Mouse (Mus musculus) limb, embryonic 13.5 days (tissue): ENCODE data around the gene Tbx21. TPM values are rescaled to one million over a fixed set of nuclear protein-coding genes. Genes with fewer than 3 reads are reported as not detected.

Experiments used
- ATAC-seq: fragments of 200-750 bp; cut with Nextera tagmentation; 2 replicates; pipeline ENCODE4 v1.8.0; 2017; ENCODE audit warnings: low read depth, moderate number of reproducible peaks, moderate TSS enrichment; ENCODE audit not compliant: low FRiP score
- H3K27ac ChIP-seq: fragments of 300-500 bp; sonication (generic); 2 replicates; pipeline ENCODE4 v1.5.1; 2015; ENCODE audit warnings: inconsistent platforms, mild to moderate bottlenecking, moderate library complexity
- H3K27me3 ChIP-seq: fragments of 300-500 bp; sonication (generic); 2 replicates; pipeline ENCODE4 v1.6.1; 2015; ENCODE audit warnings: mild to moderate bottlenecking, inconsistent platforms
- H3K36me3 ChIP-seq: fragments of 300-500 bp; sonication (generic); 2 replicates; pipeline ENCODE4 v1.6.1; 2015; ENCODE audit warnings: inconsistent platforms, mild to moderate bottlenecking, moderate library complexity
- H3K4me1 ChIP-seq: fragments of 300-500 bp; sonication (generic); 2 replicates; pipeline ENCODE4 v1.6.1; 2015; ENCODE audit warnings: inconsistent platforms
- H3K4me2 ChIP-seq: fragments of 300-500 bp; sonication (generic); replicated peaks from 2 replicates; pipeline ENCODE4 v1.6.1; 2015; ENCODE audit warnings: inconsistent platforms, mild to moderate bottlenecking, moderate library complexity
- H3K4me3 ChIP-seq: fragments of 300-500 bp; sonication (generic); 2 replicates; pipeline ENCODE4 v1.5.1; 2015; ENCODE audit warnings: moderate library complexity, mild to moderate bottlenecking, inconsistent platforms
- H3K9ac ChIP-seq: fragments of 300-500 bp; sonication (generic); 2 replicates; pipeline ENCODE4 v1.6.1; 2015; ENCODE audit warnings: mild to moderate bottlenecking, inconsistent platforms
- H3K9me3 ChIP-seq: fragments of 300-500 bp; sonication (generic); 2 replicates; pipeline ENCODE4 v1.6.1; 2016; ENCODE audit warnings: inconsistent platforms
- WGBS: fragments of 180-500 bp; shearing (Covaris S2); methylation state at CpG from one replicate; pipeline ENCODE4 v1.1.7; 2015; 5-methylcytosine and 5-hydroxymethylcytosine counted together
- polyA plus RNA-seq: library from polyadenylated mRNA; unstranded; fragments of >200 nt; fragmentation: Nextera tagmentation; extraction: Ambion mirVana; gene quantifications from 2 replicates; pipeline ENCODE4 v1.2.1, GENCODE M21; 2015

The Tbx21 gene
- polyA plus RNA-seq, 1 experiment from 2014 or later = 0.09 TPM

GRCm38 (mm10) chr11:97104091-97104483, 11.0 kb downstream of the Tbx21 start:
- H3K27ac ChIP-seq = no peak overlapping the region
- H3K9ac ChIP-seq = no peak overlapping the region
- H3K9me3 ChIP-seq = no peaks in the 10 kb centered on the region
- WGBS = 94% methylated on average over 9 of the region's 9 CpGs
- no peaks in the 10 kb centered on the region for H3K4me1 ChIP-seq
- H3K4me2 ChIP-seq = no peak overlapping the region
- no peaks in the 10 kb centered on the region for H3K36me3 ChIP-seq
- H3K27me3 ChIP-seq = peaks cover 22% of the 10 kb centered on the region
- H3K4me3 ChIP-seq = no peak overlapping the region
- no peak for ATAC-seq

DNA sequence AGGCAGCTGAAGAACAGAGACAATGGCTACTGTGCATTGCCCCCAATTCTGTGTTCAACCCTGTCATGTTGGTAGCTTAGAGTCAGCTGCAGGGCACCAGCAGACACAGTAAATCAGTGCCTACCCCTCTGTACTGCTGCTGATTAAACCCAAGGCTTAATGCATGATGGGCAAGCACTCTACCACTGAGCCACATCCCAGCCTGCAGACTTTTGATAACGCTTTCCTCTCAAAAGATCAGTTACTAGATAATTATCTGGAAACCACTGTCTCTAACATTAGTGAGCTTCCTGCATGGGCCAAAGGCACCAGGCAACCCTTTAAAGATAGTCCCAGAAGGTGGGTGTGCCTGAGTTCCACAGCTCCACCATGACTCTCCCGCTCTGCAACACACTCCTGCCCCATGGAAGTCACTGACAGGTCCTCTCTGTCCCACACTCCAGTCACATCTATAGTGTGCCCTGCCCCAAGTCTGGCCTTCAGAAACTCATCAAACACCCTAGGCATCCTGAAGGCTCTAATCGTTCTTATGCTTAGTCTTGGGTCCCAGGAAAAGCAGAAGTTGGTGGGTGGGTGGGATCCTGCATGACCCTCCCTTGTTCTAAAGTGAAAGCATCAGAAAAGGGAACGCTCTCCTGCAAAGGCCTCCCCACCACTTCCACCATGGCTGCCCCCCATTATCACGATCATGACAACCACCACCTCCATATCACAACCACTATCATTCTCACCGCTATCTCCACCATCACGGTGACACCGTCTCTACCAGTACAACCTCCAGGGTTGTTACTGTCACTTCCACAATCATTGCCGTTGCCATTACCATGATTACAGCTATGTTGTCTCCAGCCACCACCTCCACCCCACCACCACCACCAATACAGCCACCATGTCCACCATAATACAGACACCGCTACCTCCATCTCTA, 11.7 kb downstream of the Tbx21 start:
- Histone ChIP-seq H3K27ac (no peak overlapping the region), H3K9me3 (no peaks in the 10 kb centered on the region), H3K4me1 (0 out of 2 replicates have a peak, but pooled peaks cover 4% of the 10 kb centered on the region), H3K27me3 (peaks cover 28% of the 10 kb centered on the region), H3K4me2 (no peak overlapping the region), H3K9ac (no peak overlapping the region), H3K4me3 (no peak overlapping the region), H3K36me3 (no peaks in the 10 kb centered on the region)
- 89% methylated on average over 10 of the region's 10 CpGs for WGBS
- ATAC-seq = no peak

- no peak for ATAC-seq
- no peaks in the 10 kb centered on the region for H3K9me3 ChIP-seq
- WGBS = 16% methylated on average over 9 of the region's 9 CpGs
- H3K9ac ChIP-seq = no peak overlapping the region
- H3K27me3 ChIP-seq = peaks cover 45% of the 10 kb centered on the region
- no peaks in the 10 kb centered on the region for H3K36me3 ChIP-seq
- H3K4me3 ChIP-seq = no peak overlapping the region
- 0 out of 2 replicates have a peak, but pooled peaks cover 4% of the 10 kb centered on the region for H3K4me1 ChIP-seq
- no peak overlapping the region for H3K27ac ChIP-seq
- no peak overlapping the region for H3K4me2 ChIP-seq
Measured at GRCm38 (mm10) chr11:97101722-97102121, 13.4 kb downstream of the Tbx21 start.

DNA sequence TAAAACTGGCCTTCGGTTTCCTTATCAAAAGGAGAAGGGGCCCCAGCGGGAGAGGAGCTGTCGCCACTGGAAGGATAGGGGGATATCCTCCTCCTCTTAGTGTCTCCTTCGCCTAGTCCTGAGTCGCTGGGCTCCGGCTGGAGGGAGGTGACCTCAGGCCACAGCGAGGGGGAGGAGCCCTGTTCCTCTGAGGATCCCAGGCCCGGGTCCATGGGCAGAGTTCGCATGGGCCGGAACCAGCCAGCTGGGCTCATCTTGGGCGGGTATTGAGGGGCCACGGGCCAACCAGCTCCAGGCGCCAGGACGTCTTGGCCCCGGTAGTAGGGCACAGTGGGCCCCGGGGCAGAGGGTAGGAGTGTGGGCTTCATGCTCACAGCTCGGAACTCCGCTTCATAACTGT, 16.3 kb downstream of the Tbx21 start:
- H3K4me3 ChIP-seq = no peak overlapping the region
- no peak overlapping the region for H3K27ac ChIP-seq
- H3K36me3 ChIP-seq = no peaks in the 10 kb centered on the region
- no peak overlapping the region; the same call in 1 of the 2 replicates for H3K4me2 ChIP-seq
- peaks cover 55% of the 10 kb centered on the region for H3K27me3 ChIP-seq
- WGBS = 16% methylated on average over 18 of the region's 18 CpGs
- ATAC-seq = no peak
- H3K9me3 ChIP-seq = no peaks in the 10 kb centered on the region
- H3K4me1 ChIP-seq = 0 out of 2 replicates have a peak, but pooled peaks cover 4% of the 10 kb centered on the region
- no peak overlapping the region for H3K9ac ChIP-seq

- Histone ChIP-seq H3K27me3 (peaks cover 47% of the 10 kb centered on the region), H3K9ac (no peak overlapping the region), H3K9me3 (no peaks in the 10 kb centered on the region), H3K4me3 (no peak overlapping the region), H3K4me1 (0 out of 2 replicates have a peak, but pooled peaks cover 4% of the 10 kb centered on the region), H3K27ac (no peak overlapping the region), H3K4me2 (no peak overlapping the region), H3K36me3 (no peaks in the 10 kb centered on the region)
- ATAC-seq = no peak
- 60% methylated on average over 2 of the region's 2 CpGs for WGBS
Measured at GRCm38 (mm10) chr11:97094600-97094999, 20.5 kb downstream of the Tbx21 start.

- 70% methylated on average over 6 of the region's 6 CpGs for WGBS
Measured at GRCm38 (mm10) chr11:97086365-97086764, 28.8 kb downstream of the Tbx21 start.

GRCm38 (mm10) chr11:97084821-97085505, 30.2 kb downstream of the Tbx21 start:
- H3K4me2 ChIP-seq = no peak overlapping the region
- peaks cover 17% of the 10 kb centered on the region; the same call in 1 of the 2 replicates for H3K27me3 ChIP-seq
- no peak overlapping the region for H3K4me3 ChIP-seq
- no peak overlapping the region for H3K9ac ChIP-seq
- no peak for ATAC-seq
- peaks cover 14% of the 10 kb centered on the region for H3K4me1 ChIP-seq
- H3K27ac ChIP-seq = no peak overlapping the region
- no peaks in the 10 kb centered on the region for H3K36me3 ChIP-seq
- H3K9me3 ChIP-seq = peaks cover 9% of the 10 kb centered on the region
- 85% methylated on average over 15 of the region's 15 CpGs for WGBS

More at GRCm38 (mm10) chr11:97086365-97086764, 28.8 kb downstream of the Tbx21 start:
- Histone ChIP-seq H3K36me3 (no peaks in the 10 kb centered on the region), H3K27ac (no peak overlapping the region), H3K27me3 (peaks cover 17% of the 10 kb centered on the region; the same call in 1 of the 2 replicates), H3K4me3 (no peak overlapping the region), H3K9ac (no peak overlapping the region), H3K9me3 (peaks cover 9% of the 10 kb centered on the region), H3K4me2 (no peak overlapping the region), H3K4me1 (peaks cover 14% of the 10 kb centered on the region)
- ATAC-seq = no peak

DNA sequence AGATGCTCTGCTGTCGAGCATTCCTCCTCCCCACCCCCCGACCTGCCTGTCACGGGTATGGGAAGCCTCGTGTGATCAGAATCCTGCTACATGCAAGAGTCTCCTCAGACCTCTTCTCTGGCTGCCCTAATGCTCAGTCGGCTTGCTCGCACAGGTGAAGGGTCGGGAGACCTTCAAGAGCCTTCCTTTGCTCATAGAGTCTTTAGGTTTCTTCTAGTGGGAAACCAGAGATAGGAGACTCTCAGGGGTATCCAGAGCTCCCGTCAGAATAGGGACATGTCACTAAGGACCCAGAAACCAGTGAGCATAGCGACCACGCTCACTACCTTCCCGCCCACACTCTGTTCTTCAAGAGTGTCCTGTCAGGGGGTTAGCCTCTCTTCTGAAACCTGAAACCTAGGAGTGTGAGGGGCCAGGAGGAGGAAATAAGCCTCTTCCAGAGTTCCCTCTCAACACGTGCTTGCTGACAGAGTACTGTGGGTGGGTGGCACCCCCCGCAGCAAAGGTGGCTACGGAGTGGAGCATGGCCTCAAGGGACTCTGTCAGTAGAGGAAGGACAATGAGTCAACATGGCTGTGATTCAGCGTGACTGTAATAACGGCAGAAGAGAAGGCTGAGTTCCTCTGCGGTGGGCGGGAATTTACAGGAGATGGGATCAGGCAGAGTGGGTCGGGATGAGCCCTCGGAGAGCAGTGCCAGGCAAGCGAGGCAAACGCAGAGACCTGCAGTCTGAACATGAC, 31.6 kb downstream of the Tbx21 start:
- Histone ChIP-seq H3K9ac (peak overlapping the region; percentile 45; the same call in 1 of the 2 replicates), H3K9me3 (peaks cover 1% of the 10 kb centered on the region), H3K4me3 (peak overlapping the region; percentile 7; the same call in 1 of the 2 replicates), H3K27me3 (peaks cover 17% of the 10 kb centered on the region; the same call in 1 of the 2 replicates), H3K27ac (no peak overlapping the region), H3K4me2 (peak overlapping the region; percentile 52), H3K36me3 (no peaks in the 10 kb centered on the region), H3K4me1 (peaks cover 14% of the 10 kb centered on the region)
- WGBS = 16% methylated on average over 22 of the region's 22 CpGs
- ATAC-seq = no peak; the same call in 1 of the 2 replicates

DNA sequence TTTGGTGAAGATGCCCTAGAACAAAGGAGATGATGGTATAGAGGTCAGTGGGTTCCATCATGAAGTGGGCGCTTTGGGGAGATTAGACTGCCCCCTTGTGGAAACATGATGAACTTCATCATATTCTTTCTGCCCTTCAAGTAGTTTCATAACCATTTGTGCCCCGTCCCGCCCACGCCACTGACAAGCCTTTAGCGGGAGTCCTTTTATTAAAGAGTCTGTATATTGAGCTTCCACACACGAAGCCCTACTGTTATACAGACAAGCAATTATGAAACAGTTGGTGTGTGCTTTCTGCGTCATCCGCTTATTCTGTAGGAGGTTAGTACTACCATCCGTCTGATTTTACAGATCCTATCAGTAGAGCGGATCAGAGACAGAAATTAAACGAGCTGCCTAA, 32.2 kb downstream of the Tbx21 start:
- Histone ChIP-seq H3K9ac (no peak overlapping the region), H3K4me1 (peaks cover 14% of the 10 kb centered on the region), H3K36me3 (no peaks in the 10 kb centered on the region), H3K27me3 (peaks cover 17% of the 10 kb centered on the region; the same call in 1 of the 2 replicates), H3K9me3 (no peaks in the 10 kb centered on the region), H3K4me2 (peak overlapping the region; percentile 52; the same call in 1 of the 2 replicates), H3K27ac (no peak overlapping the region), H3K4me3 (no peak overlapping the region)
- 37% methylated on average over 11 of the region's 11 CpGs for WGBS
- no peak for ATAC-seq

DNA sequence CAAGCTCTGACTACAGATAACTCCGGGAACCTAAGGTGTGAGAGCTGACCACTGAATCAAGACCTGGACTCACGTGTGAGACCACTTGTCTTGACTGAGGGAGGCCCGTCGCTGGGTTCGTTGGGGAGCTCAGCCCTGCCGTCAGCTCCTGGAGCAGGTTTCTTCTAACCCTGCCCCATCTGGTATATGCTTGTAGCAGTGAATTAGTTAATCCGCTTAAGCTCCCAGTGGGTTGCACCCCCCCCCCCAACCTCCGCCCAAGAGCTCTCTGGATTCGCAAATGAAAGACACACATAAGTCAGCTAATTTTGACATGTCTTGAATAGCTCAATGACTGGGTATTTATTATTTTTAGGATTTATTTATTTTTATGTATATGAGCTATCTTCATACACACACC, 34.8 kb downstream of the Tbx21 start:
- Histone ChIP-seq H3K27me3 (peaks cover 17% of the 10 kb centered on the region; the same call in 1 of the 2 replicates), H3K9ac (no peak overlapping the region), H3K36me3 (no peaks in the 10 kb centered on the region), H3K4me1 (peaks cover 14% of the 10 kb centered on the region), H3K9me3 (no peaks in the 10 kb centered on the region), H3K27ac (no peak overlapping the region), H3K4me2 (no peak overlapping the region), H3K4me3 (no peak overlapping the region)
- 35% methylated on average over 9 of the region's 9 CpGs for whole genome bisulfite sequencing
- ATAC-seq = no peak

- H3K9me3 ChIP-seq = no peaks in the 10 kb centered on the region
- no peak overlapping the region for H3K27ac ChIP-seq
- H3K9ac ChIP-seq = no peak overlapping the region
- no peak for ATAC-seq
- H3K27me3 ChIP-seq = 0 out of 2 replicates have a peak, but pooled peaks cover 5% of the 10 kb centered on the region
- H3K4me1 ChIP-seq = peaks cover 7% of the 10 kb centered on the region
- 51% methylated on average over 4 of the region's 4 CpGs for WGBS
- no peaks in the 10 kb centered on the region for H3K36me3 ChIP-seq
- H3K4me3 ChIP-seq = no peak overlapping the region
- no peak overlapping the region for H3K4me2 ChIP-seq
Measured at GRCm38 (mm10) chr11:97078751-97079150, 36.4 kb downstream of the Tbx21 start.
